Mouse (Mus musculus) neutrophil, adult 5-6 weeks (primary cell): ENCODE data around the gene Sntg2. TPM values are rescaled to one million over a fixed set of nuclear protein-coding genes. Genes with fewer than 3 reads are reported as not detected.

Source experiments
- ATAC-seq: fragments of 151-379, 151-347 bp; 2 replicates; pipeline ENCODE4 v1.8.0; 2017; ENCODE audit warnings: mild to moderate bottlenecking, moderate TSS enrichment; ENCODE audit not compliant: insufficient number of reproducible peaks, poor library complexity, low FRiP score, severe bottlenecking; ENCODE audit errors: extremely low read depth
- total RNA-seq: library from RNA; stranded (forward); fragments of 200-1000 nt; gene quantifications from 2 replicates; pipeline ENCODE4 v1.2.3, GENCODE M21; 2017

Sntg2 gene
- total RNA-seq, 1 experiment from 2014 or later = not detected

DNA sequence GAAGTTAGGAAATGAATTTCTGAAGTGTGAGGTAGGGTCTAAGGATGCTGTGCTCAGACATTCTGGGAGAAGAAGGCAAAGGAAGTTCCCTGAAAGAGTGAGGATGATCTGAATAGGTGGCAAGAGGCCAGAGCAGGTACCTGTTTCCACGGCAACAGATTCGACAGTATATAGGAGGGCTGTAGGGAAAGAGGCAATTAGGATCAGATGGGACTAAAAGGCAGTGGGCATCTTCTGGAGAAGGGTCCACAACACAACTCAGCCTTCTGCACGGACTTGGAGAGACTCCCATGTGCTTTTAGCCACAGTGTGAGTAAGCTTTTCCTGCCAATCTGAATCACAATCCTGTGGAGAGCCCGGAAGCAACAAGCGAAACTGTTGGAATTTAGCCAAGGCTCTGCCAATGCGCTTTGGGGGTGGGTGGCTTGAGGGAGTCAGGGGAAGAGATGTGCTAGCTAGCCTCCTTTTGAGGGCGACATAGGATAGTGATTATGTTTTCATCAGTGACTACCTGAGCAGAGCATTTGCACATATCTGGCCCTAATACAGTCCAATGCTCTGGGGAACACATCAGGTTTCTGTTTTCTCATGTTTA lies 219.0 kb downstream of the Sntg2 start:
- ATAC-seq = no peak

DNA sequence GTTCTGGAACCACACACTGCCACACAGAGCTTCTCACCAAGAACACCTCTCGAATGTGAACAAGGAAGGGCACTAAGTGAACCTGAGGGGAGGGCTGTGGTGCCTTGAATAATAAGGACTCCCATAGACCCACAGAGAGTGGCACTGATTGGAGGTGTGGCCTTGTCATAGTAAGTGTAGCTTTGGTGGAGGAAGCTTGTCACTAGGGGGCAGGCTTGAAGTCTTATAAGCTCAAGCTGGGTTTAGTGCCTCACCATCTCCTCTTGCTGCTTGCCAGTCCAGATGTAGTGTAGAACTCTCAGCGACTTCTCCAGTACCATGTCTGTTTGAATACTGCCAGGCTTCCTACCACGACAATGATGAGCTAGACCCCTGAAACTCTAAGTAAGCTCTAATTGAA lies 231.1 kb downstream of the Sntg2 start:
- ATAC-seq = no peak

DNA sequence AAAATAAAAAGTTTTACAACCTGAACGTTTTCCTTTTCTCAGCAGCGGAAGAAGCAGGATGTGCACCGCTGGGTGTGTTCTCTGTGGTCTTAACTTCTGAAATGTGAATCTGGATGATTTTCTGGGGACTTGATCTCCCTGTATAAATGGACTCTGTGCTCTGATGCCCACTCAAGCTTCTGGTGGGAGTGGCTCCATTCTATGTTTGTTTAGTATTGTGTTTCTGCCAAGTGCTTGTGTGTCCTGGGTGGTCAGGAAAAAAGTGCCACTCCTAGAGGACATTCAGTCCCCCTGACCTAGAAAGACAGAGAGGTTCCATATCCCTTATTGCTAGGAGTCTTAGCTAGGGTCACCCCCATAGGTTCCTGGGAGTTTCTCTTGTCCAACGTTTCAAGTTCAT lies 240.7 kb downstream of the Sntg2 start, which contains the start of gene Tpo:
Tpo (minus strand) TSS at position 101 of the 400 bp plus-strand sequence.
- no peak for ATAC-seq

DNA sequence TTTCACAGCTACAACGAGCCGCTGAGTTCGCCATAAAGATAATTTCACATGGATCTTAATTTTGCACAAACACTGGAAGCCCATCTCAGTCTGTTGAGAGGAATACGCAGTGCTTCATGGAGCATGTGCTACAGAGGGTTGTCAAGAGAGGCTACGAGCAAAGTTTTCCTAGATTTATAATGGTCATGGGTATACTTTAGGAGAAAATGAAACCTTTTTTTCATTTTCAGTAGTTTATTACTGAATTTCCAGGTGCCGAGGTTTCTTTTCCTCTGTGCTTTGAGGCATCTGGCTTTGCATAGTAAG lies 243.8 kb downstream of the Sntg2 start:
- no peak for ATAC-seq

DNA sequence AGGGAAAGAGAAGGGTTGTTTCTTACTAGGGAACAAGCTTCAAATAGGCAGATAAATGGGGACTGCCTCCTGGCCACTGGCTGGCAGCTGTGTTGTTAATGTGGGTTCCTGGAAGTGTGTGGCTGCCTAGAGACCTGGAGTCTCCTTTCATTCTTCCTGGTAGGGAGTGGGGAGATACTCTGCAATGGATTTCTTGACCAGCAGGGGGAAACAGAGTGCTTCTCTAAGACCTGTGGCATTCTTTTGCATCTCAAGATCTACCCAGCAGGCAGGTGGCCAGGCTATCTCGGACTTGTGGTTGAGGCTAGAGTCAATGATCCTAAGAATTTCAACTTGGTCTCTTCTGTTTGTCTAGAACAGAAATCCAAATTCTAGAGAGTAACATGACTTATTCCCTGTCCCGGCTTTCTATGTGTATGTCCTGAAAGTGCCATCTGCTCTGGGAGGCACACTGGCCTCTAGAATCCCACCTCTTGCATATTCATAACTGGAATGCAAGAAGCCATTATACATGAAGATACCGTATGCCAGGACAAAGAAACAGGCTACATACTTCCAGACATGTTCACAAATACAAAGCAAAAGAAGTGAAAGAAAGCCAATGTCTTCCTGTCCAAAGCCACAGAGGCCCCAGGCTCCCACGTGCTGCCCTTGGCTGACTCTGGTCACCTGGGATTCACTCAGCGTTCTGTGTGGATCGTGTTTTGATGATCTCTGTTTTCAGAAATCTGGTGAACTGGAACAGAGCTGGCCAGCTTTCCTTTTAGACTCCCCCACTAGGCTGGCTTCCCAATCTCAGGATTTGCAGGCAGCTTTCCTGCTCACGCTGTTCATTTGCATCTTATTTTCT lies 244.4 kb downstream of the Sntg2 start:
- ATAC-seq = no peak

Other genes starting within 250 kb of the Sntg2 start
- gene Tpo, start 240.8 kb downstream of the Sntg2 start, total RNA-seq = not detected in 2 replicates
- gene Tmem18, start 211.1 kb upstream of the Sntg2 start, total RNA-seq = 9.2 and 10.3 TPM in 2 replicates